Mouse (Mus musculus) neural tube, embryonic 14.5 days (tissue): ENCODE data around the gene Wnt8b. TPM values are rescaled to one million over a fixed set of nuclear protein-coding genes. Genes with fewer than 3 reads are reported as not detected.
"Not testable (repeated sequence)": the region's sequence is repeated elsewhere in the genome, so short reads cannot be mapped to it uniquely, and the experiment has no call there.

ENCODE experiments used
- ATAC-seq: fragments of 200-750 bp; cut with Nextera tagmentation; 2 replicates; pipeline ENCODE4 v1.8.0; 2017; ENCODE audit warnings: low read depth, mild to moderate bottlenecking, moderate TSS enrichment, moderate library complexity
- H3K27ac ChIP-seq: fragments of 300-500 bp; sonication (generic); 2 replicates; pipeline ENCODE4 v1.5.1; 2014; ENCODE audit warnings: low read depth, mild to moderate bottlenecking, control low read depth, low read length, moderate library complexity, mixed read lengths
- H3K27me3 ChIP-seq: fragments of 300-500 bp; sonication (generic); 2 replicates; pipeline ENCODE4 v1.6.1; 2014; ENCODE audit warnings: low read length; ENCODE audit not compliant: control insufficient read depth, insufficient read depth
- H3K36me3 ChIP-seq: fragments of 300-500 bp; sonication (generic); 2 replicates; pipeline ENCODE4 v1.6.1; 2014; ENCODE audit warnings: low read length, mixed read lengths; ENCODE audit not compliant: control insufficient read depth, insufficient read depth
- H3K4me1 ChIP-seq: fragments of 300-500 bp; sonication (generic); 2 replicates; pipeline ENCODE4 v1.6.1; 2014; ENCODE audit warnings: low read length; ENCODE audit not compliant: control insufficient read depth, insufficient read depth
- H3K4me2 ChIP-seq: fragments of 300-500 bp; sonication (generic); 2 replicates; pipeline ENCODE4 v1.6.1; 2014; ENCODE audit warnings: mild to moderate bottlenecking, low read depth, low read length, control low read depth
- H3K4me3 ChIP-seq: fragments of 300-500 bp; sonication (generic); 2 replicates; pipeline ENCODE4 v1.5.1; 2014; ENCODE audit warnings: low read depth, low read length, control low read depth, mixed read lengths
- H3K9ac ChIP-seq: fragments of 300-500 bp; sonication (generic); replicated peaks from 2 replicates; pipeline ENCODE4 v1.6.1; 2014; ENCODE audit warnings: low read depth, mild to moderate bottlenecking, control low read depth, low read length, mixed read lengths
- H3K9me3 ChIP-seq: fragments of 300-500 bp; sonication (generic); 2 replicates; pipeline ENCODE4 v1.6.1; 2016; ENCODE audit warnings: low read length; ENCODE audit not compliant: control insufficient read depth
- WGBS: fragments of 180-500 bp; shearing (Covaris S2); extraction: QIAGEN DNeasy Blood & Tissue Kit; methylation state at CpG from one replicate; pipeline ENCODE4 v1.1.7; 2014; 5-methylcytosine and 5-hydroxymethylcytosine counted together
- polyA plus RNA-seq: library from polyadenylated mRNA; unstranded; fragments of >200 nt; fragmentation: Nextera tagmentation; extraction: Ambion mirVana; gene quantifications from 2 replicates; pipeline ENCODE4 v1.2.1, GENCODE M21; 2014

Wnt8b gene
- polyA plus RNA-seq, 1 experiment from 2014 or later = 0.12 TPM

DNA sequence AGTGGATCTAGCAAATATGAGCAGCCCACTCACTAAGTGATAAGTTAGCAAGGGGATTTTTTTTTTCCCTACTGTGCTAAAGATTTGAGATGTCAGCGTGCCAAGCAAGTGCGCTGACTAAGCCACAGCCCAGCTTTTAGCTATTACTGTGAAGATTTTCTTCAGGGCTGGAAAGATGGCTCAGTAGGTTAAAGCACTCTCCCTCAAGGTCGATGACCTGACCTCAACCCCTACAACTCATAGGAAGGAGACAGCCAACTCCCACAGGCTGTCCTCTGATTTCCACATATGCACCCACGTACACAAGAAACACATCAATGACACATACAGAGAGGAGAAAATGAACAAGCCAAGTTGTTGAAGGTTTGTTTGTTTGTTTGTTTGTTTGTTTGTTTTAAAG, 31.1 kb upstream of the Wnt8b start:
- Histone ChIP-seq H3K9ac (no peak overlapping the region), H3K27ac (no peak overlapping the region), H3K9me3 (no peaks in the 10 kb centered on the region), H3K36me3 (no peaks in the 10 kb centered on the region), H3K4me3 (no peak overlapping the region), H3K4me1 (peaks cover 4% of the 10 kb centered on the region; the same call in 1 of the 2 replicates), H3K4me2 (no peak overlapping the region), H3K27me3 (no peaks in the 10 kb centered on the region)
- 85% methylated on average over 4 of the region's 4 CpGs for WGBS
- no peak for ATAC-seq

DNA sequence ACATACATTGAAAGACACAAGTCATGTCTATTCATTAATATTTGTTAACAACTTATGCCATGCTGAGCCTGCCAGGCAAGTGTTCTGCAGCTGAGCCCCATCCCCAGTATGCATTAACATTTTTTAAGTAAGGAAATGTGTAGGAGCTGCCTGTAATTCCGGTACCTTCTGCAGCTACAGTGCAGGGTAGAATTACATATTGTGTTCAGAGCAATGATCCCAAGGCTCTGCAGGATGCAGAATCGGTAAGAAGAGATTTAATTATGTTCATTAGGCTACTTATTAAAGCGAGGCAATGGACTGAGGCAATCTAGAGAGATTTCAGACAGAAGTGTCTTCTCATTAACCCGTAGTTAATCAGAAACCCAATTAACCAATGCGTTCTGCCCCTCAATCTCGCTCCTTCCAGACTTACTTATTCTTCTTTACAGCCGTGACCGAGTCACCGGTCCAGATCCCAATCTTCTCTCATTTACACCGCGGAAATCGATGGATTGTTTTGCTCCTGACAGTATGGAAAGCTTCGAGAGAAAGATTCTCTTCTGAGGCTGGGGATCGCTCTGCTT, 27.2 kb upstream of the Wnt8b start:
- not testable (repeated sequence) for H3K4me2 ChIP-seq, H3K9ac ChIP-seq, H3K4me3 ChIP-seq, H3K36me3 ChIP-seq, ATAC-seq, H3K4me1 ChIP-seq, H3K9me3 ChIP-seq, H3K27me3 ChIP-seq, H3K27ac ChIP-seq
- WGBS = 38% methylated on average over 14 of the region's 14 CpGs

DNA sequence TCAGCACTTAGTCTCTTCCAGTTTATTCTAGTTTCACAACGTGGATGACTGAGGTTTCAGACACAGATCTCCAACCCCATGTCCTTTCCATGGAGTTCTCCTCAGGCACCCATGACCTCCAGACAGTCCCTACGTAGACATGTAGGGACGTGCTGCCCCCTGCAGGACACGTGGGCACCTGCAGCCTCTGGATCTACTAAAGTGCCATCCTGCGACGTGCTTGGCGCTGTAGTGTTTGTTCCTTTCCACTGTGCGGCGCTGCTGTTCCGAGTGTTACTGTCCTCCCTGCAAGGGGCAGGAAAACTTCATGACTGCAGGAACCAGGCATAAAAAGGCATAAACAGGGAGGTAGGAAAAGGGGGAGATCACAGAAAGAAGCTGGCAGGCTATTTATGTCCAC, 19.1 kb upstream of the Wnt8b start:
- 3% methylated on average over 10 of the region's 10 CpGs for WGBS
- Histone ChIP-seq H3K27me3 (no peaks in the 10 kb centered on the region), H3K4me3 (no peak overlapping the region), H3K9me3 (no peaks in the 10 kb centered on the region), H3K9ac (no peak overlapping the region), H3K36me3 (no peaks in the 10 kb centered on the region), H3K4me2 (no peak overlapping the region), H3K27ac (no peak overlapping the region), H3K4me1 (no peaks in the 10 kb centered on the region)
- no peak for ATAC-seq

DNA sequence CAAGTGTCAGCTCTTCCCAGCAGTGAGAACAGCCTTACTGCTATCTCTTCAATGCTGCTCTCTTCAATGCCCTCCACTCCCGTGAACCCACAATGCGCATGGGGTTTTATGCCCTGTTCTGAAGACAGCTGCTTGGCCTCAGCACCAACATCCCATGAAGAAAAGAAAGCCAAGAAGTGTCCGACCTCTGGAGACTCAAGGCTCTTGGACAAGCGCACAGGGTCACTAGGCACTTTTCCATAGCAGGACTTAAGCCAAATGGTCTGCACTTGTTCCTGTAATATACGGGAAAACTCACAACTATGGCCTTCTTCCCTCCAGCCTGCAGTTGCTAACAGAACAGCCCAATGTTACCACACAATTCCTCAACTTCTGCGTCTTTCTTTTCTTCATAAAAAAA, 18.0 kb upstream of the Wnt8b start:
- no peaks in the 10 kb centered on the region for H3K36me3 ChIP-seq
- H3K9ac ChIP-seq = no peak overlapping the region
- H3K9me3 ChIP-seq = no peaks in the 10 kb centered on the region
- no peaks in the 10 kb centered on the region for H3K4me1 ChIP-seq
- 82% methylated on average over 6 of the region's 6 CpGs for WGBS
- no peak overlapping the region for H3K27ac ChIP-seq
- H3K27me3 ChIP-seq = no peaks in the 10 kb centered on the region
- no peak overlapping the region for H3K4me3 ChIP-seq
- no peak overlapping the region for H3K4me2 ChIP-seq
- ATAC-seq = no peak

DNA sequence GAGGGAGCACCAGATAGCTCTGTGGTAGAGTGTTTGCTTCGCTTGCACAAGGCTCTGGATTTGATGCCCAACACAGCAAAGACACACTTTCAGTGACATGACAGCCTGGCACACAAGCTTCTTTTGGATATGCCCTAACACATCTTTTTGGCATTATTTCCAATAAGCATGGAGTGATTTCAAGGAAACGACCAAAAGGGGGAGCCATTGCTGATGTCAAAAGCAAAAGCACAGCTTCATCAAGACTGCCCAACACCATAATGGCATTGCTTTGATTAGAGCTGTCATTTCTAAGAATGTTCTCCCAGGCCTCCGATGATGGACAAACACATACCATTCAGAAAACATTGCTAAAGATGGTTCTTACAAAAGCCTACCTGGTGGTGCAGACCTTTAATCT, 16.7 kb upstream of the Wnt8b start:
- no peak for ATAC-seq
- H3K9me3 ChIP-seq = no peaks in the 10 kb centered on the region
- H3K36me3 ChIP-seq = no peaks in the 10 kb centered on the region

DNA sequence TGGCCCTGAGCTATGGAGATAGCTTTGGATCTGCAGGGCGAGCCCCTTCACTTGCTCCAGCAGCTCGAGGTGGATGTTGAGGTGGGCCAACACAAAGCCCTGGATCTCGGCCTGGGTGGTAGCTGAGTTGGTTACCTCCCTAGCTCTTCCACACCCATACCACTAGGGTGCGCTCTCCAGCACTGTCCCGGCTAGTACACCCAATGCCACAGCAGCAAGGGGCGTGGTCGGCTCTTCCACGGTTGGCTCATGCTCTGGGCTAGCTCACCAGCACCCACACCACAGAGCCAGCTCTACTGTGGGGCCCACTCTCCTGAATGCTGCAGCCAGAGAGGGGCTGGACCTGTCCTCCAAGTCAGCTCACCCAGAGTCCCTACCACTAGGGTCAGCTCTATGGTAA, 6.0 kb upstream of the Wnt8b start:
- Histone ChIP-seq H3K36me3 (no peaks in the 10 kb centered on the region), H3K27ac (no peak overlapping the region), H3K4me1 (no peaks in the 10 kb centered on the region), H3K9me3 (no peaks in the 10 kb centered on the region), H3K9ac (no peak overlapping the region), H3K4me3 (no peak overlapping the region), H3K27me3 (no peaks in the 10 kb centered on the region), H3K4me2 (no peak overlapping the region)
- no peak for ATAC-seq
- 13% methylated on average over 8 of the region's 8 CpGs for WGBS

More for the DNA sequence above, 16.7 kb upstream of the Wnt8b start:
- H3K4me2 ChIP-seq = no peak overlapping the region
- no peak overlapping the region for H3K27ac ChIP-seq
- no peak overlapping the region for H3K9ac ChIP-seq
- 56% methylated on average over 3 of the region's 3 CpGs for WGBS
- H3K27me3 ChIP-seq = no peaks in the 10 kb centered on the region
- no peaks in the 10 kb centered on the region for H3K4me1 ChIP-seq
- no peak overlapping the region for H3K4me3 ChIP-seq

DNA sequence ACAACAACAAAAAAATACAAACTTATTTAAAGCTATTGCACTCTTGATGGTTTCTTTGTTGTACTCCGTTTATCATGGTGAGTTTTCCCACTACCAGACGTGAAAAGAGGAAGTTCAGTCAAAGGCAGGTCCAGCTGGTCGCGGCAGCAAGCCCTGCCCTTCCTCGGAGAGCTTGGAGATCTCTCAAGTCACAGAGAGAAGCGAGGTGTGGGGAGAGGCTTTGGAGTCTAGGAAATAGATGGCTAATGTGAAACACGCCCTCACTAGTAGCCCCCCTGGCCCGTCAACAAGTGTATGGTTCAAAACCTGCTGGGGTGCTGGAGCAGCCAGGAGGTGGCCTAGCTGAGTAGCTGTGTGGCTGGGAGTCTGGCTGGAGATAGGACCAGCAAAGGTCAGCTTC, 3.2 kb downstream of the Wnt8b start:
- no peak overlapping the region for H3K9ac ChIP-seq
- no peaks in the 10 kb centered on the region for H3K9me3 ChIP-seq
- ATAC-seq = no peak
- no peak overlapping the region for H3K4me3 ChIP-seq
- 61% methylated on average over 8 of the region's 8 CpGs for WGBS
- H3K4me1 ChIP-seq = no peaks in the 10 kb centered on the region
- H3K36me3 ChIP-seq = no peaks in the 10 kb centered on the region
- no peak overlapping the region for H3K27ac ChIP-seq
- no peaks in the 10 kb centered on the region for H3K27me3 ChIP-seq
- H3K4me2 ChIP-seq = no peak overlapping the region

DNA sequence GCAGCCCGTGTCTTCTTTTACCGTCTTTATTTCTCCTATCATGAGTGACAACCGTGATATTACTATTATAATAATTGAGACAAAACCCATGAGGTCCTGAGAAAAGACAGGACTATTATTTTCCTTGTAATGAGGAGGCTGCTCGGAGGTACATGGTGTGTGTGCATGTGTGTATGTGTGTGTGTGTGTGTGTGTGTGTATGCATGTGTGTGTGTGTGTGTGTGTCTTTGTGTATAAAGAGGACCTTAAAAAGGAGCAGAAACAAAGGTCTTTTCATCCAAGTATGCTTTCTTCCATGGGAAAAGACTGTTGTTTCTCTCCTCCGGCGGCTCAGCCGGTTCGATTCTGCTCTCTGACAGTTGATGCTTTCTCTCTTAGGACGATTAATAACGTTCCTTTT, 3.7 kb downstream of the Wnt8b start:
- H3K9ac ChIP-seq = no peak overlapping the region
- no peaks in the 10 kb centered on the region for H3K36me3 ChIP-seq
- no peak overlapping the region for H3K4me2 ChIP-seq
- H3K4me1 ChIP-seq = no peaks in the 10 kb centered on the region
- no peak for ATAC-seq
- no peak overlapping the region for H3K27ac ChIP-seq
- 40% methylated on average over 10 of the region's 10 CpGs for WGBS
- no peaks in the 10 kb centered on the region for H3K9me3 ChIP-seq
- no peak overlapping the region for H3K4me3 ChIP-seq
- H3K27me3 ChIP-seq = no peaks in the 10 kb centered on the region

DNA sequence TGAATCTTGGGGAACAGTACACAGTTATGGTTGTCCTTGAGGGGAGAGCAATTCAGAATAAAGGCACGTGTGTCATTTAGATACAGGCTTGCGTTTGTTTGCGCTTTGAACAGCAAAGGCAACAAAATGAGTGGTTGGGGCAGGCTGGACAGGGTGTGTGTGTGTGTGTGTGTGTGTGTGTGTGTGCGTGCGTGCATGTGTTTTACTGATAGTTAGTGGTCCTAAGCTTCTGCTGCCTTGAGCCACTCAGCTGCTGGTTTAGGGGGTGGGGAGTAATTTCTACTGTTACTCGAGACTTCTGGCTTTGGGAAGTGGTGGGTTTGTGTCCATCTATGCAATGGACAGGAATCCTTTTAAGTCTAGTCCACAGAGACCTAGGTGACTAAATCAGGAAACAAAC, 5.7 kb downstream of the Wnt8b start:
- no peaks in the 10 kb centered on the region for H3K36me3 ChIP-seq
- no peak overlapping the region for H3K27ac ChIP-seq
- H3K27me3 ChIP-seq = no peaks in the 10 kb centered on the region
- no peak overlapping the region for H3K9ac ChIP-seq
- H3K4me3 ChIP-seq = no peak overlapping the region
- 56% methylated on average over 6 of the region's 6 CpGs for WGBS
- ATAC-seq = no peak
- no peak overlapping the region for H3K4me2 ChIP-seq
- H3K9me3 ChIP-seq = no peaks in the 10 kb centered on the region
- no peaks in the 10 kb centered on the region for H3K4me1 ChIP-seq

DNA sequence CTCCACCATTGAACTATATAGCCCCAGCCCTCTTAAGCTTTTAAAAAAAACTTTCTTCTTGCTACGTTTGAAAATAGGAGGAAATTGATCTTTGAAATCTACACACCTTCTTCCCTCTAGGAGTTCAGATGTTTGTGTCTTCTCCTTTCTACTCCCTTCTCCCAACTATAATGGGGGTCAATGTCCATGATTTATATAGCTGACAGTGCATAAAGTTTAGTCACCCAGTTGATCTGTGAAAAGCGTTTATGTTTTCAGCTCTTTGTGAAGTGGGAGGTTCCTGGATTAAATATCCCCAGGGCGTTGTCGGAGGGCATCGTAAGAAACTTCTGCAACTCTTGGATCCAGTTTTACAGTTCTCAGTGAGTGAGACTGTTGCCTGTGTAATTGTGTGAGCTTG, 7.0 kb downstream of the Wnt8b start:
- Histone ChIP-seq H3K27ac (no peak overlapping the region), H3K4me3 (no peak overlapping the region), H3K27me3 (no peaks in the 10 kb centered on the region), H3K9ac (no peak overlapping the region), H3K4me2 (no peak overlapping the region), H3K36me3 (no peaks in the 10 kb centered on the region), H3K4me1 (no peaks in the 10 kb centered on the region), H3K9me3 (no peaks in the 10 kb centered on the region)
- ATAC-seq = no peak
- 35% methylated on average over 5 of the region's 5 CpGs for WGBS
